10 mouse cellular contexts compared by ENCODE assay signal in genomic region chr7:97083579-97083978, GRCm38 (mm10). TPM values are rescaled to one million over a fixed set of nuclear protein-coding genes. Genes with fewer than 3 reads are reported as not detected.
DNase-seq lines count a peak whose midpoint lies in the region; ATAC-seq and TF ChIP-seq lines count a peak whose summit lies in the region.
"Had no signal": no experiment of that assay in that cellular context is flagged by ENCODE, and none has a peak within 500 bp of the region (broad histone marks: within the 10 kb centered on the region; RNA-seq: fewer than 3 reads in every experiment).

No protein-coding gene starts in this region.

- H3K27me3 ChIP-seq in intestine, embryonic 14.5 days (replicated peaks; ENCODE audit: control insufficient read depth, insufficient read depth, low read length) = no peaks in the 10 kb centered on the region
- H3K27me3 ChIP-seq in stomach, embryonic 16.5 days (ENCODE audit: control insufficient read depth, insufficient read depth, low read length) = no peaks in the 10 kb centered on the region

- H3K27ac ChIP-seq in gastrocnemius, adult 2 months = peak overlapping the region; percentile 94
- peak overlapping the region; percentile 95 for H3K27ac ChIP-seq in intestine, embryonic 14.5 days (ENCODE audit: low read depth)
- peak overlapping the region; percentile 96 for H3K27ac ChIP-seq in stomach, embryonic 16.5 days (ENCODE audit: low read length)

- intact Hi-C loops in gastrocnemius, adult 2 months (cut with DNase I) = no loop called here
- intact Hi-C loops in left cerebral cortex, postnatal 10 days (cut with DNase I) = loop anchor here (10.0 kb wide), 1 partner anchor 91 kb away; no protein-coding TSS in a partner anchor

- DNase-seq in gastrocnemius, adult 2 months = no peak
- DNase-seq in gastrocnemius, postnatal 25 days = no peak
- DNase-seq in lung, postnatal 25 days (ENCODE audit: low spot score) = peak; percentile 31
- DNase-seq in lung, postnatal 10 days = no peak
- DNase-seq in intestine, embryonic 14.5 days (ENCODE audit: low spot score) = no peak
- no peak for DNase-seq in left cerebral cortex, postnatal 10 days (ENCODE audit: extremely low spot score in 1 of 2, low spot score in 2 of 2)
- DNase-seq in T-cell, adult 2 months (ENCODE audit: low spot score) = no peak
- DNase-seq: cerebellum, adult 9-11 months; right cerebral cortex, adult 18-20 months had no signal

- H3K9me3 ChIP-seq in intestine, embryonic 14.5 days (ENCODE audit: control insufficient read depth, low read length) = no peaks in the 10 kb centered on the region
- H3K9me3 ChIP-seq in stomach, embryonic 16.5 days (replicated peaks; ENCODE audit: control insufficient read depth, low read length) = no peaks in the 10 kb centered on the region

- H3K36me3 ChIP-seq in intestine, embryonic 14.5 days (ENCODE audit: control insufficient read depth, insufficient read depth, low read length) = no peaks in the 10 kb centered on the region
- H3K36me3 ChIP-seq in stomach, embryonic 16.5 days (ENCODE audit: control insufficient read depth, insufficient read depth, low read length) = no peaks in the 10 kb centered on the region

- no peak overlapping the region for H3K9ac ChIP-seq in intestine, embryonic 14.5 days (ENCODE audit: low read length)
- no peak overlapping the region for H3K9ac ChIP-seq in stomach, embryonic 16.5 days (ENCODE audit: low read length)

- H3K4me1 ChIP-seq in intestine, embryonic 14.5 days (replicated peaks; ENCODE audit: control insufficient read depth, insufficient read depth, low read length) = peaks cover 18% of the 10 kb centered on the region
- peaks cover 23% of the 10 kb centered on the region; the same call in 1 of the 2 replicates for H3K4me1 ChIP-seq in stomach, embryonic 16.5 days (ENCODE audit: control insufficient read depth, insufficient read depth, low read length)

- no peak for ATAC-seq in intestine, embryonic 14.5 days (replicated peaks; ENCODE audit: low FRiP score, low TSS enrichment, low read depth)
- no peak for ATAC-seq in stomach, embryonic 16.5 days (ENCODE audit: insufficient read depth, low FRiP score)

- 72% methylated on average over 9 of the region's 9 CpGs for WGBS in intestine, embryonic 14.5 days
- 71% methylated on average over 9 of the region's 9 CpGs for WGBS in stomach, embryonic 16.5 days

- TF ChIP-seq CTCF in gastrocnemius, adult 2 months (IDR thresholded peaks at IDR 0.05) = no peak

- peak overlapping the region; percentile 76 for H3K4me2 ChIP-seq in intestine, embryonic 14.5 days (ENCODE audit: low read length)
- H3K4me2 ChIP-seq in stomach, embryonic 16.5 days (ENCODE audit: low read depth, low read length) = peak overlapping the region; percentile 85

- peak overlapping the region; percentile 96 for H3K4me3 ChIP-seq in gastrocnemius, adult 2 months
- no peak overlapping the region for H3K4me3 ChIP-seq in intestine, embryonic 14.5 days (ENCODE audit: low read depth, low read length)
- H3K4me3 ChIP-seq in stomach, embryonic 16.5 days (replicated peaks; ENCODE audit: low read length) = 0 out of 2 replicates have a peak overlapping the region, but pooled peaks have one; percentile 92

RNA-seq across cellular contexts. Expression of gene Gab2, which starts 2.2 kb away (rescaled TPM):
- total RNA-seq in gastrocnemius, adult 2 months (2021) = 1 to 10 TPM; 6.1 to 6.3 TPM
- total RNA-seq in gastrocnemius, postnatal 25 days (2021) = 1 to 10 TPM; 6.5 to 7.5 TPM
- 7.9 and 9.7 TPM in 2 replicates for polyA plus RNA-seq in intestine, embryonic 14.5 days (2014; fragmentation: Nextera tagmentation; extraction: Ambion mirVana)
- polyA plus RNA-seq in stomach, embryonic 16.5 days (2015; fragmentation: Nextera tagmentation; extraction: Ambion mirVana) = 8.3 TPM in 2 replicates
- total RNA-seq in left cerebral cortex, postnatal 10 days (2021) = 10 to 100 TPM; 21.0 to 23.7 TPM
